Comparison of ENCODE assay signal across 12 mouse cellular contexts in genomic region chr5:73056457-73056856, GRCm38 (mm10). TPM values are rescaled to one million over a fixed set of nuclear protein-coding genes. Genes with fewer than 3 reads are reported as not detected.
A peak's percentile ranks its signal among the peaks of the same experiment; 100 is the strongest.
DNase-seq lines count a peak whose midpoint lies in the region; ATAC-seq and TF ChIP-seq lines count a peak whose summit lies in the region.
"Had no signal": no experiment of that assay in that cellular context is flagged by ENCODE, and none has a peak within 500 bp of the region (broad histone marks: within the 10 kb centered on the region; RNA-seq: fewer than 3 reads in every experiment).

No protein-coding gene starts in this region.

- H3K9me3 ChIP-seq in heart, embryonic 12.5 days (replicated peaks): no peaks in the 10 kb centered on the region
- H3K9me3 ChIP-seq in midbrain, postnatal 0 days (ENCODE audit: low read length): no peaks in the 10 kb centered on the region
- H3K9me3 ChIP-seq in midbrain, embryonic 14.5 days (ENCODE audit: control insufficient read depth, low read length): no peaks in the 10 kb centered on the region
- no peaks in the 10 kb centered on the region for H3K9me3 ChIP-seq in stomach, postnatal 0 days (ENCODE audit: control insufficient read depth, low read length)
- H3K9me3 ChIP-seq: embryonic facial prominence, embryonic 12.5 days; lung, embryonic 15.5 days; stomach, embryonic 15.5 days had no signal

- H3K4me1 ChIP-seq in heart, embryonic 12.5 days (replicated peaks): no peaks in the 10 kb centered on the region
- H3K4me1 ChIP-seq in midbrain, postnatal 0 days (ENCODE audit: insufficient read depth, low read length): no peaks in the 10 kb centered on the region
- H3K4me1 ChIP-seq in midbrain, embryonic 14.5 days (ENCODE audit: control insufficient read depth, insufficient read depth, low read length): no peaks in the 10 kb centered on the region
- no peaks in the 10 kb centered on the region for H3K4me1 ChIP-seq in stomach, postnatal 0 days (replicated peaks; ENCODE audit: control insufficient read depth, insufficient read depth)
- H3K4me1 ChIP-seq: embryonic facial prominence, embryonic 12.5 days; lung, embryonic 15.5 days; stomach, embryonic 15.5 days had no signal

- no peak overlapping the region for H3K4me3 ChIP-seq in heart, embryonic 12.5 days
- no peak overlapping the region for H3K4me3 ChIP-seq in midbrain, postnatal 0 days (ENCODE audit: low read depth, low read length)
- H3K4me3 ChIP-seq in midbrain, embryonic 14.5 days (replicated peaks; ENCODE audit: low read depth, low read length): no peak overlapping the region
- H3K4me3 ChIP-seq in stomach, postnatal 0 days (ENCODE audit: low read depth, low read length): no peak overlapping the region
- H3K4me3 ChIP-seq: embryonic facial prominence, embryonic 12.5 days; lung, embryonic 15.5 days; stomach, embryonic 15.5 days had no signal

- ATAC-seq in heart, embryonic 12.5 days (ENCODE audit: insufficient number of reproducible peaks, low FRiP score): no peak
- ATAC-seq in midbrain, postnatal 0 days (ENCODE audit: low FRiP score): no peak
- no peak for ATAC-seq in midbrain, embryonic 14.5 days (ENCODE audit: low FRiP score, low TSS enrichment)
- no peak for ATAC-seq in stomach, postnatal 0 days (ENCODE audit: low FRiP score, low TSS enrichment)

- whole genome bisulfite sequencing in heart, embryonic 12.5 days: 91% methylated on average over 6 of the region's 6 CpGs
- WGBS in midbrain, postnatal 0 days: 91% methylated on average over 6 of the region's 6 CpGs
- 91% methylated on average over 6 of the region's 6 CpGs for WGBS in midbrain, embryonic 14.5 days
- WGBS in stomach, postnatal 0 days: 91% methylated on average over 6 of the region's 6 CpGs

- TF ChIP-seq EP300 in stomach, postnatal 0 days (optimal IDR thresholded peaks at IDR 0.05): no peak

- TF ChIP-seq CTCF in midbrain, postnatal 0 days (IDR thresholded peaks at IDR 0.05): peak; percentile 59
- TF ChIP-seq CTCF in stomach, postnatal 0 days (IDR thresholded peaks at IDR 0.05; ENCODE audit: low read depth): peak; percentile 63

- H3K27me3 ChIP-seq in heart, embryonic 12.5 days (replicated peaks): no peaks in the 10 kb centered on the region
- H3K27me3 ChIP-seq in midbrain, postnatal 0 days (ENCODE audit: insufficient read depth, low read length): no peaks in the 10 kb centered on the region
- no peaks in the 10 kb centered on the region for H3K27me3 ChIP-seq in midbrain, embryonic 14.5 days (ENCODE audit: control insufficient read depth, insufficient read depth, low read length)
- no peaks in the 10 kb centered on the region for H3K27me3 ChIP-seq in stomach, postnatal 0 days (ENCODE audit: control insufficient read depth, insufficient read depth, low read length)
- H3K27me3 ChIP-seq: embryonic facial prominence, embryonic 12.5 days; lung, embryonic 15.5 days; stomach, embryonic 15.5 days had no signal

- DNase-seq in heart, postnatal 4 days: peak; percentile 19
- DNase-seq in midbrain, postnatal 0 days (ENCODE audit: low spot score): no peak
- DNase-seq in midbrain, embryonic 14.5 days: no peak
- DNase-seq in NIH3T3 (ENCODE audit: low read depth): peak; percentile 11
- DNase-seq in stomach, postnatal 0 days (ENCODE audit: low spot score): no peak
- no peak for DNase-seq in layer of hippocampus, adult 8-10 months (ENCODE audit: low spot score in 2 of 2)

- no peak overlapping the region for H3K9ac ChIP-seq in heart, embryonic 12.5 days
- no peak overlapping the region for H3K9ac ChIP-seq in midbrain, postnatal 0 days (replicated peaks; ENCODE audit: low read length, poor library complexity, severe bottlenecking)
- H3K9ac ChIP-seq in midbrain, embryonic 14.5 days (replicated peaks; ENCODE audit: low read length): no peak overlapping the region
- H3K9ac ChIP-seq in stomach, postnatal 0 days (ENCODE audit: low read length): no peak overlapping the region
- H3K9ac ChIP-seq: embryonic facial prominence, embryonic 12.5 days; lung, embryonic 15.5 days; stomach, embryonic 15.5 days had no signal

- H3K36me3 ChIP-seq in heart, embryonic 12.5 days: peaks cover 78% of the 10 kb centered on the region
- peaks cover 42% of the 10 kb centered on the region for H3K36me3 ChIP-seq in midbrain, postnatal 0 days (ENCODE audit: insufficient read depth, low read length)
- peaks cover 68% of the 10 kb centered on the region for H3K36me3 ChIP-seq in midbrain, embryonic 14.5 days (ENCODE audit: control insufficient read depth, insufficient read depth, low read length)
- peaks cover 6% of the 10 kb centered on the region; the same call in 1 of the 2 replicates for H3K36me3 ChIP-seq in stomach, postnatal 0 days (ENCODE audit: control insufficient read depth, insufficient read depth, low read length)

- H3K4me2 ChIP-seq in heart, embryonic 12.5 days: no peak overlapping the region
- H3K4me2 ChIP-seq in midbrain, postnatal 0 days (ENCODE audit: low read depth, low read length, poor library complexity, severe bottlenecking): no peak overlapping the region
- no peak overlapping the region for H3K4me2 ChIP-seq in midbrain, embryonic 14.5 days (ENCODE audit: low read length)
- H3K4me2 ChIP-seq in stomach, postnatal 0 days (replicated peaks; ENCODE audit: low read depth): no peak overlapping the region
- H3K4me2 ChIP-seq: embryonic facial prominence, embryonic 12.5 days; lung, embryonic 15.5 days; stomach, embryonic 15.5 days had no signal

- H3K27ac ChIP-seq in heart, embryonic 12.5 days (ENCODE audit: poor library complexity, severe bottlenecking): no peak overlapping the region
- H3K27ac ChIP-seq in midbrain, postnatal 0 days (ENCODE audit: low read depth, low read length): no peak overlapping the region
- H3K27ac ChIP-seq in midbrain, embryonic 14.5 days (replicated peaks; ENCODE audit: low read depth, low read length): no peak overlapping the region
- H3K27ac ChIP-seq in stomach, postnatal 0 days (replicated peaks): no peak overlapping the region
- H3K27ac ChIP-seq: embryonic facial prominence, embryonic 12.5 days; lung, embryonic 15.5 days; stomach, embryonic 15.5 days had no signal

RNA-seq across cellular contexts. Expression of gene Slc10a4, which starts 49.8 kb away (rescaled TPM):
- under 1 TPM; 0.12 to 0.63 TPM for total RNA-seq in heart, postnatal 4 days (2021)
- 0.41 and 0.50 TPM in 2 replicates for polyA plus RNA-seq in heart, embryonic 12.5 days (2016; fragmentation: Nextera tagmentation; extraction: Ambion mirVana)
- 17.0 and 19.9 TPM in 2 replicates for total RNA-seq in midbrain, postnatal 0 days (2014; rRNA removed)
- polyA plus RNA-seq in midbrain, postnatal 0 days (2015; fragmentation: Nextera tagmentation; extraction: Ambion mirVana): 24.4 and 32.6 TPM in 2 replicates
- 23.2 and 23.6 TPM in 2 replicates for polyA plus RNA-seq in midbrain, embryonic 14.5 days (2014; fragmentation: Nextera tagmentation; extraction: Ambion mirVana)
- polyA plus RNA-seq in stomach, postnatal 0 days (2015; fragmentation: Nextera tagmentation; extraction: Ambion mirVana): 3.9 and 4.1 TPM in 2 replicates
- total RNA-seq in layer of hippocampus, adult 8-10 months (2022): under 1 TPM in 3 of 4 experiments, not detected in 1; 0.30 to 0.61 (median 0.41) TPM
- total RNA-seq: hematopoietic stem cell, adult 5-6 weeks; monocyte, adult 5-6 weeks had no signal

Comparison
In these comparisons a context has a peak if more than half of its experiments do, and no peak if none do; other contexts are left out.
1. DNase-seq: peak in heart, postnatal 4 days (single experiment) and NIH3T3 (single experiment); none in midbrain, postnatal 0 days (single experiment), midbrain, embryonic 14.5 days (single experiment), stomach, postnatal 0 days (single experiment) and layer of hippocampus, adult 8-10 months (0 of 2).